Mouse (Mus musculus) cerebellum, postnatal 25 days (tissue): ENCODE results near the gene Abca5.
A peak's percentile ranks its signal among the peaks of the same experiment; 100 is the strongest.
"Not testable (repeated sequence)": the region's sequence is repeated elsewhere in the genome, so short reads cannot be mapped to it uniquely, and the experiment has no call there.

ENCODE experiments used
- DNase-seq, 2 experiments: peaks; one replicate each; pipeline ENCODE4 v3.0.0; 2021; ENCODE audit warnings: mixed read lengths in 2 of 2

The Abca5 gene

GRCm38 (mm10) chr11:110337289-110338245 lies at the start of gene Abca5:
Abca5 (minus strand) TSS chr11:110337716.
- DNase-seq, result peak; percentile 95 to 99

GRCm38 (mm10) chr11:110385487-110385886 lies 48.0 kb upstream of the Abca5 start:
- DNase-seq, result no peak

- no peak for DNase-seq
These were observed 42.8 kb upstream of the Abca5 start for GRCm38 (mm10) chr11:110380310-110380668.

- peak; percentile 44 to 49 for DNase-seq
These were observed 42.3 kb upstream of the Abca5 start for GRCm38 (mm10) chr11:110379661-110380309.

- DNase-seq, result no peak
These were observed 36.5 kb upstream of the Abca5 start for GRCm38 (mm10) chr11:110374036-110374435.

GRCm38 (mm10) chr11:110372266-110372954 lies 34.9 kb upstream of the Abca5 start:
- DNase-seq, result no peak

- no peak for DNase-seq
These were observed 34.3 kb upstream of the Abca5 start for GRCm38 (mm10) chr11:110371827-110372226.

- no peak for DNase-seq
These were observed 31.9 kb upstream of the Abca5 start for GRCm38 (mm10) chr11:110369312-110370019.

GRCm38 (mm10) chr11:110367638-110368037 lies 30.1 kb upstream of the Abca5 start:
- no peak for DNase-seq

- DNase-seq, result no peak
These were observed 29.4 kb upstream of the Abca5 start for GRCm38 (mm10) chr11:110366902-110367301.

- peak in 1 of 2 experiments; percentile 41 for DNase-seq
These were observed 27.5 kb upstream of the Abca5 start for GRCm38 (mm10) chr11:110365016-110365415.

GRCm38 (mm10) chr11:110357756-110358551 lies 20.4 kb upstream of the Abca5 start:
- DNase-seq, result peak; percentile 30 to 69

GRCm38 (mm10) chr11:110355131-110355530 lies 17.6 kb upstream of the Abca5 start:
- not testable (repeated sequence) for DNase-seq

- no peak for DNase-seq
These were observed 16.7 kb upstream of the Abca5 start for GRCm38 (mm10) chr11:110354261-110354660.

- no peak for DNase-seq
These were observed 10.7 kb upstream of the Abca5 start for GRCm38 (mm10) chr11:110348170-110348569.

GRCm38 (mm10) chr11:110347768-110348167 lies 10.3 kb upstream of the Abca5 start:
- DNase-seq, result no peak

GRCm38 (mm10) chr11:110336814-110337288 lies 665 bp downstream of the Abca5 start:
- DNase-seq, result no peak

GRCm38 (mm10) chr11:110330093-110330492 lies 7.4 kb downstream of the Abca5 start:
- DNase-seq, result peak in 1 of 2 experiments; percentile 18

GRCm38 (mm10) chr11:110322266-110322665 lies 15.2 kb downstream of the Abca5 start:
- DNase-seq, result no peak

GRCm38 (mm10) chr11:110306475-110307168 lies 30.9 kb downstream of the Abca5 start:
- no peak for DNase-seq

GRCm38 (mm10) chr11:110303411-110303810 lies 34.1 kb downstream of the Abca5 start:
- DNase-seq, result no peak
